Mouse (Mus musculus) MEL (cell line): ENCODE data around the gene Fam78b. TPM values are rescaled to one million over a fixed set of nuclear protein-coding genes. Genes with fewer than 3 reads are reported as not detected.

Source experiments
- DNase-seq: peaks from one replicate; pipeline ENCODE4 v3.0.0; 2011; ENCODE audit warnings: low read depth, low spot score
- H3K27ac ChIP-seq: 2 replicates; pipeline ENCODE4 v1.5.1; 2012; ENCODE audit warnings: low read depth, mild to moderate bottlenecking, control low read depth, low read length, moderate library complexity; ENCODE audit not compliant: control insufficient read depth
- H3K27me3 ChIP-seq, 2 experiments: fragments of 150-350 bp in 1 of 2; sonication (generic) in 1 of 2; 2 replicates each; pipeline ENCODE4 v1.6.1; 2012; ENCODE audit warnings: low read length in 2 of 2, mild to moderate bottlenecking in 2 of 2, improper control_type of control experiment in 1 of 2, moderate library complexity in 1 of 2; ENCODE audit not compliant: insufficient read depth in 2 of 2, control insufficient read depth in 1 of 2
- H3K36me3 ChIP-seq, 2 experiments: 2 replicates each; pipeline ENCODE4 v1.6.1; 2012 to 2014; ENCODE audit warnings: low read length in 2 of 2, improper control_type of control experiment in 1 of 2, inconsistent platforms in 1 of 2, mild to moderate bottlenecking in 1 of 2; ENCODE audit not compliant: insufficient read depth in 2 of 2, control insufficient read depth in 1 of 2
- H3K4me1 ChIP-seq, 2 experiments: fragments of 150-350 bp in 1 of 2; sonication (generic) in 1 of 2; 2 replicates each; pipeline ENCODE4 v1.6.1; 2012; ENCODE audit warnings: low read length in 2 of 2, improper control_type of control experiment in 1 of 2, mild to moderate bottlenecking in 1 of 2; ENCODE audit not compliant: insufficient read depth in 2 of 2, control insufficient read depth in 1 of 2
- H3K4me3 ChIP-seq, 2 experiments: fragments of 150-350 bp in 1 of 2; sonication (generic) in 1 of 2; 2 replicates each; pipeline ENCODE4 v1.5.1; 2012; ENCODE audit warnings: low read depth in 2 of 2, low read length in 2 of 2, mild to moderate bottlenecking in 2 of 2, moderate library complexity in 2 of 2, control low read depth in 1 of 2, improper control_type of control experiment in 1 of 2; ENCODE audit not compliant: control insufficient read depth in 1 of 2, insufficient read depth in 1 of 2
- H3K79me2 ChIP-seq: 2 replicates; pipeline ENCODE4 v1.6.1; 2012; ENCODE audit warnings: mild to moderate bottlenecking, low read length, moderate library complexity; ENCODE audit not compliant: control insufficient read depth, poor library complexity, insufficient read depth
- H3K9ac ChIP-seq: 2 replicates; pipeline ENCODE4 v1.6.1; 2012; ENCODE audit warnings: low read depth, mild to moderate bottlenecking, control low read depth, low read length, moderate library complexity; ENCODE audit not compliant: control insufficient read depth, poor library complexity, severe bottlenecking
- H3K9me3 ChIP-seq: fragments of 150-350 bp; sonication (generic); replicated peaks from 2 replicates; pipeline ENCODE4 v1.6.1; 2012; ENCODE audit warnings: mild to moderate bottlenecking, low read length, improper control_type of control experiment, moderate library complexity; ENCODE audit not compliant: insufficient read depth
- BHLHE40 ChIP-seq: IDR thresholded peaks from 2 replicates; pipeline ENCODE4 v1.6.1; 2012; ENCODE audit warnings: low read depth, mild to moderate bottlenecking, inconsistent platforms, low read length, improper control_type of control experiment, borderline replicate concordance
- CHD1 ChIP-seq: IDR thresholded peaks from 2 replicates; pipeline ENCODE4 v1.6.1; 2012; ENCODE audit warnings: low read depth, mild to moderate bottlenecking, inconsistent platforms, low read length, improper control_type of control experiment
- CHD2 ChIP-seq: IDR thresholded peaks from 2 replicates; pipeline ENCODE4 v1.6.1; 2011; ENCODE audit warnings: low read length, improper control_type of control experiment
- CTCF ChIP-seq, 3 experiments: IDR thresholded peaks in 2 of 3; conservative IDR thresholded peaks in 1 of 3; 2 replicates each; pipeline ENCODE4 v1.5.1; 2011 to 2012; ENCODE audit warnings: low read length in 3 of 3, low read depth in 2 of 3, mild to moderate bottlenecking in 2 of 3, improper control_type of control experiment in 1 of 3, inconsistent platforms in 1 of 3, mixed read lengths in 1 of 3, moderate library complexity in 1 of 3; ENCODE audit not compliant: control insufficient read depth in 1 of 3, insufficient read depth in 1 of 3, poor library complexity in 1 of 3, severe bottlenecking in 1 of 3
- ELF1 ChIP-seq: IDR thresholded peaks from 2 replicates; pipeline ENCODE4 v1.6.1; 2014; ENCODE audit warnings: low read depth, mild to moderate bottlenecking, inconsistent platforms, low read length, improper control_type of control experiment, moderate library complexity
- EP300 ChIP-seq, 2 experiments: IDR thresholded peaks; 2 replicates each; pipeline ENCODE4 v1.6.1; 2011; ENCODE audit warnings: improper control_type of control experiment in 2 of 2, low read length in 2 of 2, low read depth in 1 of 2, mild to moderate bottlenecking in 1 of 2
- ETS1 ChIP-seq: IDR thresholded peaks from 2 replicates; pipeline ENCODE4 v1.6.1; 2012; ENCODE audit warnings: low read depth, mild to moderate bottlenecking, inconsistent platforms, low read length, improper control_type of control experiment, moderate library complexity
- GABPA ChIP-seq: IDR thresholded peaks from 2 replicates; pipeline ENCODE4 v1.6.1; 2012; ENCODE audit warnings: low read depth, mild to moderate bottlenecking, inconsistent platforms, low read length, improper control_type of control experiment, moderate library complexity
- GATA1 ChIP-seq: IDR thresholded peaks from 2 replicates; pipeline ENCODE4 v1.6.1; 2011; ENCODE audit warnings: low read depth, low read length, improper control_type of control experiment
- JUND ChIP-seq: IDR thresholded peaks from 2 replicates; pipeline ENCODE4 v1.6.1; 2011; ENCODE audit warnings: low read depth, mild to moderate bottlenecking, improper control_type of control experiment, low read length
- KAT2A ChIP-seq: conservative IDR thresholded peaks from 2 replicates; pipeline ENCODE4 v1.6.1; 2012; ENCODE audit warnings: low read depth, low read length, improper control_type of control experiment, inconsistent platforms
- MAFK ChIP-seq: IDR thresholded peaks from 2 replicates; pipeline ENCODE4 v1.6.1; 2011; ENCODE audit warnings: low read depth, mild to moderate bottlenecking, low read length, improper control_type of control experiment, borderline replicate concordance
- MAX ChIP-seq: IDR thresholded peaks from 2 replicates; pipeline ENCODE4 v1.6.1; 2011; ENCODE audit warnings: low read length, improper control_type of control experiment
- MAZ ChIP-seq: IDR thresholded peaks from 2 replicates; pipeline ENCODE4 v1.6.1; 2012; ENCODE audit warnings: low read depth, mild to moderate bottlenecking, inconsistent platforms, low read length, improper control_type of control experiment
- MXI1 ChIP-seq: IDR thresholded peaks from 2 replicates; pipeline ENCODE4 v1.6.1; 2011; ENCODE audit warnings: mild to moderate bottlenecking, low read depth, low read length, improper control_type of control experiment
- MYB ChIP-seq: IDR thresholded peaks from 2 replicates; pipeline ENCODE4 v1.6.1; 2011; ENCODE audit warnings: mild to moderate bottlenecking, low read depth, low read length, improper control_type of control experiment
- NELFE ChIP-seq: IDR thresholded peaks from 2 replicates; pipeline ENCODE4 v1.6.1; 2011; ENCODE audit warnings: low read depth, low read length, improper control_type of control experiment
- NRF1 ChIP-seq: IDR thresholded peaks from 2 replicates; pipeline ENCODE4 v1.6.1; 2014; ENCODE audit warnings: low read depth, mild to moderate bottlenecking, inconsistent platforms, low read length, improper control_type of control experiment, moderate library complexity; ENCODE audit not compliant: poor library complexity, insufficient read depth, severe bottlenecking
- POLR2A ChIP-seq, 2 experiments: IDR thresholded peaks; 2 replicates each; pipeline ENCODE4 v1.6.1; 2011 to 2012; ENCODE audit warnings: low read length in 2 of 2, mild to moderate bottlenecking in 2 of 2, control low read depth in 1 of 2, improper control_type of control experiment in 1 of 2, low read depth in 1 of 2, moderate library complexity in 1 of 2; ENCODE audit not compliant: control insufficient read depth in 1 of 2, insufficient read depth in 1 of 2, poor library complexity in 1 of 2
- POLR2AphosphoS2 ChIP-seq: IDR thresholded peaks from 2 replicates; pipeline ENCODE4 v1.6.1; 2011; ENCODE audit warnings: low read length, improper control_type of control experiment
- POLR2AphosphoS5 ChIP-seq: IDR thresholded peaks from 2 replicates; pipeline ENCODE4 v1.6.1; 2012; ENCODE audit warnings: low read depth, borderline replicate concordance, mild to moderate bottlenecking, inconsistent platforms, low read length, moderate library complexity, mixed read lengths
- RAD21 ChIP-seq: IDR thresholded peaks from 2 replicates; pipeline ENCODE4 v1.6.1; 2011; ENCODE audit warnings: mild to moderate bottlenecking, low read depth, low read length, improper control_type of control experiment
- RCOR1 ChIP-seq: IDR thresholded peaks from 2 replicates; pipeline ENCODE4 v1.6.1; 2012; ENCODE audit warnings: low read depth, mild to moderate bottlenecking, inconsistent platforms, low read length, improper control_type of control experiment
- SIN3A ChIP-seq: IDR thresholded peaks from 2 replicates; pipeline ENCODE4 v1.6.1; 2012; ENCODE audit warnings: low read length, improper control_type of control experiment, inconsistent platforms
- SMC3 ChIP-seq: IDR thresholded peaks from 2 replicates; pipeline ENCODE4 v1.6.1; 2011; ENCODE audit warnings: low read depth, low read length, improper control_type of control experiment
- TAL1 ChIP-seq: IDR thresholded peaks from 2 replicates; pipeline ENCODE4 v1.6.1; 2012; ENCODE audit warnings: mild to moderate bottlenecking, inconsistent platforms, low read length, moderate library complexity, mixed read lengths
- USF1 ChIP-seq: IDR thresholded peaks from 2 replicates; pipeline ENCODE4 v1.6.1; 2014; ENCODE audit warnings: low read depth, mild to moderate bottlenecking, inconsistent platforms, low read length, improper control_type of control experiment, moderate library complexity
- ZC3H11A ChIP-seq: IDR thresholded peaks from 2 replicates; pipeline ENCODE4 v1.6.1; 2012; ENCODE audit warnings: low read depth, mild to moderate bottlenecking, inconsistent platforms, low read length, improper control_type of control experiment
- ZKSCAN1 ChIP-seq: IDR thresholded peaks from 2 replicates; pipeline ENCODE4 v1.6.1; 2012; ENCODE audit warnings: low read depth, mild to moderate bottlenecking, inconsistent platforms, low read length, improper control_type of control experiment, moderate library complexity
- ZMIZ1 ChIP-seq: IDR thresholded peaks from 2 replicates; pipeline ENCODE4 v1.6.1; 2012; ENCODE audit warnings: low read depth, mild to moderate bottlenecking, inconsistent platforms, low read length, improper control_type of control experiment, moderate library complexity
- ZNF384 ChIP-seq: IDR thresholded peaks from 2 replicates; pipeline ENCODE4 v1.6.1; 2012; ENCODE audit warnings: low read depth, mild to moderate bottlenecking, inconsistent platforms, low read length, improper control_type of control experiment
- polyA plus RNA-seq, 2 experiments: library from polyadenylated mRNA; stranded (reverse) in 1 of 2; unstranded in 1 of 2; fragments of >175 nt in 1 of 2; fragments of >200 nt in 1 of 2; gene quantifications; 2 replicates each; pipeline versions ENCODE4 v1.2.1 to v1.2.4; 2012; ENCODE audit warnings: low replicate concordance in 2 of 2, low read depth in 1 of 2; ENCODE audit not compliant: insufficient read length in 2 of 2, insufficient read depth in 1 of 2, missing spikeins in 1 of 2
- total RNA-seq: library from RNA; depleted of rRNA; stranded (reverse); fragments of 300-350 nt; gene quantifications from 2 replicates; pipeline ENCODE4 v1.2.3, GENCODE M21; 2012

Gene Fam78b
- total and polyA plus RNA-seq, 3 experiments = not detected

GRCm38 (mm10) chr1:167023794-167024193 is 22.6 kb downstream of the Fam78b start:
- Histone ChIP-seq H3K27ac (no peak overlapping the region), H3K4me1 (no peaks in the 10 kb centered on the region), H3K36me3 (no peaks in the 10 kb centered on the region), H3K9ac (no peak overlapping the region), H3K27me3 (no peaks in the 10 kb centered on the region), H3K4me3 (no peak overlapping the region), H3K79me2 (no peaks in the 10 kb centered on the region), H3K9me3 (no peaks in the 10 kb centered on the region)
- TF ChIP-seq POLR2AphosphoS5 (no peak), RCOR1 (no peak), ELF1 (no peak), MAFK (no peak), POLR2AphosphoS2 (no peak), USF1 (no peak), ZNF384 (no peak), MAX (no peak), SMC3 (no peak), CHD2 (no peak), ETS1 (no peak), GATA1 (no peak), POLR2A (IDR thresholded peaks at IDR 0.05; ENCODE audit: control insufficient read depth in 1 of 2, insufficient read depth in 1 of 2, low read depth in 1 of 2, low read length in 2 of 2, poor library complexity in 1 of 2) (no peak), ZMIZ1 (no peak), NRF1 (no peak), KAT2A (no peak), TAL1 (no peak), CHD1 (no peak)
- DNase-seq = no peak

- no peak overlapping the region for H3K4me3 ChIP-seq
- H3K9me3 ChIP-seq = no peaks in the 10 kb centered on the region
- H3K9ac ChIP-seq = no peak overlapping the region
- no peak for DNase-seq
- H3K79me2 ChIP-seq = no peaks in the 10 kb centered on the region
- H3K36me3 ChIP-seq = no peaks in the 10 kb centered on the region
- H3K27ac ChIP-seq = no peak overlapping the region
- H3K4me1 ChIP-seq = no peaks in the 10 kb centered on the region
- H3K27me3 ChIP-seq = no peaks in the 10 kb centered on the region
- TF ChIP-seq SMC3 (no peak), GABPA (no peak), MAFK (no peak), RAD21 (no peak), EP300 (IDR thresholded peaks at IDR 0.05; ENCODE audit: low read depth in 1 of 2, low read length in 2 of 2) (no peak), MAX (no peak), MAZ (no peak), JUND (no peak), BHLHE40 (no peak), NELFE (no peak), GATA1 (no peak), MYB (no peak), ELF1 (no peak), ZC3H11A (no peak), POLR2AphosphoS5 (no peak), ZMIZ1 (no peak), SIN3A (no peak), ZKSCAN1 (no peak), CTCF (IDR thresholded peaks at IDR 0.05 in 2 of 3, conservative IDR thresholded peaks at IDR 0.05 in 1 of 3; ENCODE audit: control insufficient read depth in 1 of 3, insufficient read depth in 1 of 3, low read depth in 2 of 3, low read length in 3 of 3, poor library complexity in 1 of 3, severe bottlenecking in 1 of 3) (no peak), MXI1 (no peak)
- TF ChIP-seq, all 39 proteins: peak for 0
Measured at GRCm38 (mm10) chr1:167024961-167025360, 23.7 kb downstream of the Fam78b start.
